Mouse (Mus musculus) thymus, postnatal 14 days (tissue): ENCODE measurements at regions not wholly inside any gene's neighbourhood (a gene's known extent, or its start where the extent isn't known, plus 50 kb on each side); places are given as distances from the start of the nearest gene placed in this dataset.

ENCODE experiments used
- DNase-seq: peaks from one replicate; pipeline ENCODE4 v3.0.0; 2021

GRCm38 (mm10) chr14:76307603-76308002, 107.2 kb upstream of the Tsc22d1 start:
- DNase-seq: no peak

- no peak for DNase-seq
Observed at GRCm38 (mm10) chr14:76308188-76308812, 106.5 kb upstream of the Tsc22d1 start.

- DNase-seq: no peak
Observed at GRCm38 (mm10) chr14:76309606-76310005, 105.2 kb upstream of the Tsc22d1 start.

- no peak for DNase-seq
Observed at GRCm38 (mm10) chr14:76310278-76310677, 104.5 kb upstream of the Tsc22d1 start.

- no peak for DNase-seq
Observed at GRCm38 (mm10) chr14:76313424-76314190, 101.2 kb upstream of the Tsc22d1 start.

- DNase-seq: no peak
Observed at GRCm38 (mm10) chr14:76318438-76318837, 96.3 kb upstream of the Tsc22d1 start.

- no peak for DNase-seq
Observed at GRCm38 (mm10) chr14:76324246-76324645, 90.5 kb upstream of the Tsc22d1 start.

- DNase-seq: no peak
Observed at GRCm38 (mm10) chr14:76329983-76330382, 84.8 kb upstream of the Tsc22d1 start.

- DNase-seq: no peak
Observed at GRCm38 (mm10) chr14:76331497-76332335, 83.0 kb upstream of the Tsc22d1 start.

GRCm38 (mm10) chr14:76332336-76332703, 82.4 kb upstream of the Tsc22d1 start:
- DNase-seq: no peak

GRCm38 (mm10) chr14:76340789-76341188, 74.0 kb upstream of the Tsc22d1 start:
- DNase-seq: no peak

- no peak for DNase-seq
Observed at GRCm38 (mm10) chr14:76341226-76341625, 73.5 kb upstream of the Tsc22d1 start.

- peak; percentile 51 for DNase-seq
Observed at GRCm38 (mm10) chr14:76351856-76352255, 62.9 kb upstream of the Tsc22d1 start.

GRCm38 (mm10) chr14:76356161-76356560, 58.6 kb upstream of the Tsc22d1 start:
- peak; percentile 10 for DNase-seq

- no peak for DNase-seq
Observed at GRCm38 (mm10) chr14:76359837-76360410, 54.8 kb upstream of the Tsc22d1 start.

GRCm38 (mm10) chr14:76364034-76364433, 50.7 kb upstream of the Tsc22d1 start:
- no peak for DNase-seq
